Mouse (Mus musculus): ENCODE data around the gene Galnt2. TPM values are rescaled to one million over a fixed set of nuclear protein-coding genes. Genes with fewer than 3 reads are reported as not detected.

Gene Galnt2
- polyA plus RNA-seq, 1 experiment = 8.1 TPM

- TF ChIP-seq CTCF (IDR thresholded peaks at IDR 0.05; ENCODE audit: extremely low read depth, insufficient read length, insufficient replicate concordance, low read depth, low read length) = no peak
- TF ChIP-seq POLR2A (IDR thresholded peaks at IDR 0.05; ENCODE audit: low read depth, low read length) = no peak
- Histone ChIP-seq H3K27me3 (ENCODE audit: control insufficient read depth, insufficient read depth, low read length) (no peaks in the 10 kb centered on the region), H3K4me1 (ENCODE audit: control insufficient read depth, insufficient read depth, insufficient read length, low read length) (no peaks in the 10 kb centered on the region), H3K36me3 (ENCODE audit: control insufficient read depth, insufficient read depth, low read length) (no peaks in the 10 kb centered on the region), H3K4me3 (ENCODE audit: low read depth, low read length) (no peak overlapping the region), H3K27ac (ENCODE audit: insufficient read depth, low read depth, low read length) (no peak overlapping the region)
- 73% methylated on average over 4 of the region's 4 CpGs for WGBS
Observed at GRCm38 (mm10) chr8:124192242-124192641, 38.9 kb upstream of the Galnt2 start.

GRCm38 (mm10) chr8:124192976-124193375 is 38.2 kb upstream of the Galnt2 start:
- H3K27me3 ChIP-seq (ENCODE audit: control insufficient read depth, insufficient read depth, low read length) = no peaks in the 10 kb centered on the region
- no peaks in the 10 kb centered on the region for H3K4me1 ChIP-seq (ENCODE audit: control insufficient read depth, insufficient read depth, insufficient read length, low read length)
- H3K36me3 ChIP-seq (ENCODE audit: control insufficient read depth, insufficient read depth, low read length) = no peaks in the 10 kb centered on the region
- TF ChIP-seq CTCF (IDR thresholded peaks at IDR 0.05; ENCODE audit: extremely low read depth, insufficient read length, insufficient replicate concordance, low read depth, low read length) (no peak), POLR2A (IDR thresholded peaks at IDR 0.05; ENCODE audit: low read depth, low read length) (no peak)
- WGBS = 81% methylated on average over 10 of the region's 10 CpGs
- H3K27ac ChIP-seq (ENCODE audit: insufficient read depth, low read depth, low read length) = no peak overlapping the region
- H3K4me3 ChIP-seq (ENCODE audit: low read depth, low read length) = no peak overlapping the region

- no peaks in the 10 kb centered on the region for H3K4me1 ChIP-seq (ENCODE audit: control insufficient read depth, insufficient read depth, insufficient read length, low read length)
- no peaks in the 10 kb centered on the region for H3K36me3 ChIP-seq (ENCODE audit: control insufficient read depth, insufficient read depth, low read length)
- no peaks in the 10 kb centered on the region for H3K27me3 ChIP-seq (ENCODE audit: control insufficient read depth, insufficient read depth, low read length)
- H3K4me3 ChIP-seq (ENCODE audit: low read depth, low read length) = no peak overlapping the region
- TF ChIP-seq POLR2A (IDR thresholded peaks at IDR 0.05; ENCODE audit: low read depth, low read length) (no peak), CTCF (IDR thresholded peaks at IDR 0.05; ENCODE audit: extremely low read depth, insufficient read length, insufficient replicate concordance, low read depth, low read length) (no peak)
- 81% methylated on average over 5 of the region's 5 CpGs for WGBS
- no peak overlapping the region for H3K27ac ChIP-seq (ENCODE audit: insufficient read depth, low read depth, low read length)
Observed at GRCm38 (mm10) chr8:124193992-124194391, 37.2 kb upstream of the Galnt2 start.

GRCm38 (mm10) chr8:124196195-124196594 is 35.0 kb upstream of the Galnt2 start:
- no peak for TF ChIP-seq CTCF (IDR thresholded peaks at IDR 0.05; ENCODE audit: extremely low read depth, insufficient read length, insufficient replicate concordance, low read depth, low read length)
- TF ChIP-seq POLR2A (IDR thresholded peaks at IDR 0.05; ENCODE audit: low read depth, low read length) = no peak
- H3K36me3 ChIP-seq (ENCODE audit: control insufficient read depth, insufficient read depth, low read length) = no peaks in the 10 kb centered on the region
- no peaks in the 10 kb centered on the region for H3K27me3 ChIP-seq (ENCODE audit: control insufficient read depth, insufficient read depth, low read length)
- no peak overlapping the region for H3K4me3 ChIP-seq (ENCODE audit: low read depth, low read length)
- 61% methylated on average over 5 of the region's 5 CpGs for WGBS
- no peaks in the 10 kb centered on the region for H3K4me1 ChIP-seq (ENCODE audit: control insufficient read depth, insufficient read depth, insufficient read length, low read length)
- H3K27ac ChIP-seq (ENCODE audit: insufficient read depth, low read depth, low read length) = peak overlapping the region; percentile 31; the same call in 1 of the 2 replicates

GRCm38 (mm10) chr8:124196797-124197196 is 34.4 kb upstream of the Galnt2 start:
- no peaks in the 10 kb centered on the region for H3K27me3 ChIP-seq (ENCODE audit: control insufficient read depth, insufficient read depth, low read length)
- 46% methylated on average over 5 of the region's 5 CpGs for WGBS
- no peak overlapping the region for H3K4me3 ChIP-seq (ENCODE audit: low read depth, low read length)
- H3K27ac ChIP-seq (ENCODE audit: insufficient read depth, low read depth, low read length) = 0 out of 2 replicates have a peak overlapping the region, but pooled peaks have one; percentile 31
- no peaks in the 10 kb centered on the region for H3K36me3 ChIP-seq (ENCODE audit: control insufficient read depth, insufficient read depth, low read length)
- H3K4me1 ChIP-seq (ENCODE audit: control insufficient read depth, insufficient read depth, insufficient read length, low read length) = no peaks in the 10 kb centered on the region
- no peak for TF ChIP-seq POLR2A (IDR thresholded peaks at IDR 0.05; ENCODE audit: low read depth, low read length)
- no peak for TF ChIP-seq CTCF (IDR thresholded peaks at IDR 0.05; ENCODE audit: extremely low read depth, insufficient read length, insufficient replicate concordance, low read depth, low read length)

GRCm38 (mm10) chr8:124198230-124198629 is 33.0 kb upstream of the Galnt2 start:
- WGBS = 88% methylated on average over 7 of the region's 7 CpGs
- TF ChIP-seq CTCF (IDR thresholded peaks at IDR 0.05; ENCODE audit: extremely low read depth, insufficient read length, insufficient replicate concordance, low read depth, low read length) (no peak), POLR2A (IDR thresholded peaks at IDR 0.05; ENCODE audit: low read depth, low read length) (no peak)

GRCm38 (mm10) chr8:124200400-124200799 is 30.8 kb upstream of the Galnt2 start:
- no peak overlapping the region for H3K4me3 ChIP-seq (ENCODE audit: low read depth, low read length)
- no peaks in the 10 kb centered on the region for H3K27me3 ChIP-seq (ENCODE audit: control insufficient read depth, insufficient read depth, low read length)
- WGBS = 19% methylated on average over 7 of the region's 7 CpGs
- no peak overlapping the region for H3K27ac ChIP-seq (ENCODE audit: insufficient read depth, low read depth, low read length)
- no peaks in the 10 kb centered on the region for H3K4me1 ChIP-seq (ENCODE audit: control insufficient read depth, insufficient read depth, insufficient read length, low read length)
- TF ChIP-seq POLR2A (IDR thresholded peaks at IDR 0.05; ENCODE audit: low read depth, low read length) (no peak), CTCF (IDR thresholded peaks at IDR 0.05; ENCODE audit: extremely low read depth, insufficient read length, insufficient replicate concordance, low read depth, low read length) (no peak)
- H3K36me3 ChIP-seq (ENCODE audit: control insufficient read depth, insufficient read depth, low read length) = no peaks in the 10 kb centered on the region

More at GRCm38 (mm10) chr8:124198230-124198629, 33.0 kb upstream of the Galnt2 start:
- no peaks in the 10 kb centered on the region for H3K36me3 ChIP-seq (ENCODE audit: control insufficient read depth, insufficient read depth, low read length)
- no peak overlapping the region for H3K27ac ChIP-seq (ENCODE audit: insufficient read depth, low read depth, low read length)
- no peaks in the 10 kb centered on the region for H3K4me1 ChIP-seq (ENCODE audit: control insufficient read depth, insufficient read depth, insufficient read length, low read length)
- H3K4me3 ChIP-seq (ENCODE audit: low read depth, low read length) = no peak overlapping the region
- H3K27me3 ChIP-seq (ENCODE audit: control insufficient read depth, insufficient read depth, low read length) = no peaks in the 10 kb centered on the region

All from small intestine, adult 2 months (tissue).